Mouse (Mus musculus) cerebellum, adult 11-12 months (tissue): Measurements from ENCODE around the gene Mttp.

Experiments used
- DNase-seq: peaks from one replicate; pipeline ENCODE4 v3.0.0; 2022

Gene Mttp

GRCm38 (mm10) chr3:138049555-138049954 is 95.2 kb downstream of the Mttp start:
- no peak for DNase-seq

GRCm38 (mm10) chr3:138043316-138043715 is 101.5 kb downstream of the Mttp start:
- DNase-seq: no peak

- DNase-seq: no peak
These were observed 103.0 kb downstream of the Mttp start for GRCm38 (mm10) chr3:138041591-138042301.

GRCm38 (mm10) chr3:138040938-138041337 is 103.8 kb downstream of the Mttp start:
- no peak for DNase-seq
